Mouse (Mus musculus) bone marrow, adult 2 months (tissue): Measurements from ENCODE around the gene T2.

Experiments used
- CTCF ChIP-seq: fragments of 200-500 bp; IDR thresholded peaks from 2 replicates; pipeline ENCODE4 v1.5.1; 2011; ENCODE audit warnings: low read length, control low read depth; ENCODE audit not compliant: control insufficient read depth, insufficient read depth
- POLR2A ChIP-seq: fragments of 200-500 bp; IDR thresholded peaks from 2 replicates; pipeline ENCODE4 v1.6.1; 2011; ENCODE audit warnings: low read depth, mild to moderate bottlenecking, control low read depth, low read length, borderline replicate concordance; ENCODE audit not compliant: control insufficient read depth

- TF ChIP-seq POLR2A (no peak), CTCF (peak; percentile 46)
Observed at GRCm38 (mm10) chr17:8328511-8329174, 27.1 kb upstream of the T2 start.
